Comparison of ENCODE assay signal across 7 mouse cellular contexts in genomic region chr4:123520123-123520522, GRCm38 (mm10).
DNase-seq lines count a peak whose midpoint lies in the region; ATAC-seq and TF ChIP-seq lines count a peak whose summit lies in the region.
"Not testable (repeated sequence)": the region's sequence is repeated elsewhere in the genome, so short reads cannot be mapped to it uniquely, and the experiment has no call there.

No protein-coding gene starts in this region.

- not testable (repeated sequence) for H3K27me3 ChIP-seq in CH12.LX (replicated peaks); heart, adult 2 months (ENCODE audit: control insufficient read depth, insufficient read depth, low read length); lung, postnatal 0 days (replicated peaks; ENCODE audit: insufficient read depth, low read length); stomach, postnatal 0 days (ENCODE audit: control insufficient read depth, insufficient read depth, low read length)

- WGBS in heart, adult 2 months = 83% methylated on average over 5 of the region's 5 CpGs
- WGBS in lung, postnatal 0 days = 84% methylated on average over 5 of the region's 5 CpGs
- WGBS in stomach, postnatal 0 days = 90% methylated on average over 5 of the region's 5 CpGs

- not testable (repeated sequence) for ATAC-seq in lung, postnatal 0 days; stomach, postnatal 0 days (ENCODE audit: low FRiP score, low TSS enrichment)

- H3K4me3 ChIP-seq in CH12.LX (replicated peaks in 1 of 3; ENCODE audit: low read depth in 2 of 3, low read length in 2 of 3, poor library complexity in 1 of 3); ES-E14 (ENCODE audit: insufficient read depth in 1 of 2, low read depth in 1 of 2, low read length in 2 of 2, poor library complexity in 1 of 2, severe bottlenecking in 1 of 2); heart, adult 2 months; layer of hippocampus, adult 2 months; lung, postnatal 0 days (ENCODE audit: low read depth, low read length); stomach, postnatal 0 days (ENCODE audit: low read depth, low read length): not testable (repeated sequence)

- TF ChIP-seq POLR2A in CH12.LX (IDR thresholded peaks at IDR 0.05; ENCODE audit: low read depth, low read length); heart, adult 2 months (IDR thresholded peaks at IDR 0.05; ENCODE audit: insufficient read depth, low read depth, low read length): not testable (repeated sequence)

- H3K79me2 ChIP-seq in CH12.LX (replicated peaks; ENCODE audit: control insufficient read depth, extremely low read depth, insufficient read depth, poor library complexity, severe bottlenecking) = peaks cover 19% of the 10 kb centered on the region; the same call in 1 of the 2 replicates
- not testable (repeated sequence) for H3K79me2 ChIP-seq in heart, adult 2 months (replicated peaks; ENCODE audit: control insufficient read depth, insufficient read depth, low read length)

- TF ChIP-seq EP300 in CH12.LX (IDR thresholded peaks at IDR 0.05; ENCODE audit: low read length); heart, adult 2 months (IDR thresholded peaks at IDR 0.05; ENCODE audit: insufficient read depth, low read depth, low read length); lung, postnatal 0 days (IDR thresholded peaks at IDR 0.05); stomach, postnatal 0 days (optimal IDR thresholded peaks at IDR 0.05): not testable (repeated sequence)

- not testable (repeated sequence) for H3K4me1 ChIP-seq in CH12.LX (ENCODE audit: control insufficient read depth in 1 of 2, insufficient read depth in 2 of 2); ES-E14 (ENCODE audit: control insufficient read depth in 2 of 2, insufficient read depth in 2 of 2, low read length in 2 of 2, poor library complexity in 1 of 2); heart, adult 2 months (ENCODE audit: control insufficient read depth, insufficient read depth, low read length); lung, postnatal 0 days (ENCODE audit: insufficient read depth, low read depth, low read length); stomach, postnatal 0 days (replicated peaks; ENCODE audit: control insufficient read depth, insufficient read depth)

- in situ Hi-C loops in CH12.LX (cut with MboI; ENCODE audit: low pct_ligation_motif_present, low pct_unique_long_range_greater_than_20kb, low sequenced_read_pairs); ES-E14 (cut with MboI; ENCODE audit: low sequenced_read_pairs in 2 of 2, unreplicated experiment in 2 of 2): not testable (repeated sequence)

- not testable (repeated sequence) for H3K27ac ChIP-seq in CH12.LX (ENCODE audit: insufficient read depth, low read depth); ES-E14 (ENCODE audit: insufficient read depth, low read depth, low read length, poor library complexity, severe bottlenecking); heart, adult 2 months; layer of hippocampus, adult 2 months; lung, postnatal 0 days (ENCODE audit: low read length); stomach, postnatal 0 days (replicated peaks)

- dilution Hi-C loops in CH12.LX (cut with MboI; ENCODE audit: extremely low pct_ligation_motif_present, extremely low pct_unique_long_range_greater_than_20kb, low sequenced_read_pairs) = not testable (repeated sequence)

- H3K36me3 ChIP-seq in CH12.LX (replicated peaks in 1 of 2; ENCODE audit: control insufficient read depth in 1 of 2, insufficient read depth in 1 of 2, low read length in 1 of 2) = peaks cover 7 to 37% of the 10 kb centered on the region in 2 experiments
- H3K36me3 ChIP-seq in ES-E14 (ENCODE audit: control insufficient read depth, insufficient read depth, low read length, poor library complexity, severe bottlenecking); heart, adult 2 months (ENCODE audit: control insufficient read depth, insufficient read depth, low read length); lung, postnatal 0 days (ENCODE audit: insufficient read depth, low read length); stomach, postnatal 0 days (ENCODE audit: control insufficient read depth, insufficient read depth, low read length): not testable (repeated sequence)

- intact Hi-C loops in heart, adult 2 months (cut with DNase I) = not testable (repeated sequence)

- peak in 1 of 2 experiments; percentile 13; a peak in 1 of 4 replicates for TF ChIP-seq CTCF in CH12.LX (conservative IDR thresholded peaks at IDR 0.05 in 1 of 2, IDR thresholded peaks at IDR 0.05 in 1 of 2; ENCODE audit: low read depth in 2 of 2, low read length in 2 of 2)
- peak; percentile 28 for TF ChIP-seq CTCF in heart, adult 2 months (IDR thresholded peaks at IDR 0.05)
- TF ChIP-seq CTCF in layer of hippocampus, adult 2 months (conservative IDR thresholded peaks at IDR 0.05) = peak; percentile 30
- peak; percentile 8; the same call in 1 of the 2 replicates for TF ChIP-seq CTCF in lung, postnatal 0 days (IDR thresholded peaks at IDR 0.05)
- TF ChIP-seq CTCF in stomach, postnatal 0 days (IDR thresholded peaks at IDR 0.05; ENCODE audit: low read depth) = peak; percentile 17; the same call in 1 of the 2 replicates

- not testable (repeated sequence) for H3K4me2 ChIP-seq in CH12.LX (ENCODE audit: insufficient read depth, low read depth, poor library complexity, severe bottlenecking); lung, postnatal 0 days (replicated peaks; ENCODE audit: low read depth, low read length); stomach, postnatal 0 days (replicated peaks; ENCODE audit: low read depth)

- H3K9ac ChIP-seq in CH12.LX (ENCODE audit: insufficient read depth, low read depth); ES-E14 (ENCODE audit: insufficient read depth, low read depth, low read length, poor library complexity, severe bottlenecking); heart, adult 2 months (ENCODE audit: low read depth, low read length); lung, postnatal 0 days (replicated peaks; ENCODE audit: low read depth); stomach, postnatal 0 days (ENCODE audit: low read length): not testable (repeated sequence)

- not testable (repeated sequence) for DNase-seq in CH12.LX (ENCODE audit: extremely low read depth); ES-E14 (ENCODE audit: low read depth, low spot score); heart, adult 2 months; layer of hippocampus, adult 2 months (ENCODE audit: low spot score in 2 of 2); lung, postnatal 0 days (ENCODE audit: low spot score); stomach, postnatal 0 days (ENCODE audit: low spot score)
- DNase-seq in R1 (ENCODE audit: low read depth, low spot score) = peak; percentile 61

- not testable (repeated sequence) for H3K9me3 ChIP-seq in CH12.LX (replicated peaks; ENCODE audit: low read length); ES-E14 (ENCODE audit: control insufficient read depth, insufficient read depth, low read depth, low read length); lung, postnatal 0 days (ENCODE audit: low read length); stomach, postnatal 0 days (ENCODE audit: control insufficient read depth, low read length)

- TF ChIP-seq RAD21 in CH12.LX (IDR thresholded peaks at IDR 0.05; ENCODE audit: low read depth, low read length) = not testable (repeated sequence)

TF ChIP-seq in CH12.LX, 34 proteins besides CTCF, POLR2A, EP300 and RAD21:
- peak; percentile 47 for TF ChIP-seq ZNF384 (IDR thresholded peaks at IDR 0.05; ENCODE audit: low read depth, low read length)

TF ChIP-seq in ES-E14, 5 proteins besides CTCF, POLR2A, EP300 and RAD21:
- peak; percentile 87 for TF ChIP-seq ZNF384 (IDR thresholded peaks at IDR 0.05; ENCODE audit: low read depth, low read length)
